In the genomic region with DNA sequence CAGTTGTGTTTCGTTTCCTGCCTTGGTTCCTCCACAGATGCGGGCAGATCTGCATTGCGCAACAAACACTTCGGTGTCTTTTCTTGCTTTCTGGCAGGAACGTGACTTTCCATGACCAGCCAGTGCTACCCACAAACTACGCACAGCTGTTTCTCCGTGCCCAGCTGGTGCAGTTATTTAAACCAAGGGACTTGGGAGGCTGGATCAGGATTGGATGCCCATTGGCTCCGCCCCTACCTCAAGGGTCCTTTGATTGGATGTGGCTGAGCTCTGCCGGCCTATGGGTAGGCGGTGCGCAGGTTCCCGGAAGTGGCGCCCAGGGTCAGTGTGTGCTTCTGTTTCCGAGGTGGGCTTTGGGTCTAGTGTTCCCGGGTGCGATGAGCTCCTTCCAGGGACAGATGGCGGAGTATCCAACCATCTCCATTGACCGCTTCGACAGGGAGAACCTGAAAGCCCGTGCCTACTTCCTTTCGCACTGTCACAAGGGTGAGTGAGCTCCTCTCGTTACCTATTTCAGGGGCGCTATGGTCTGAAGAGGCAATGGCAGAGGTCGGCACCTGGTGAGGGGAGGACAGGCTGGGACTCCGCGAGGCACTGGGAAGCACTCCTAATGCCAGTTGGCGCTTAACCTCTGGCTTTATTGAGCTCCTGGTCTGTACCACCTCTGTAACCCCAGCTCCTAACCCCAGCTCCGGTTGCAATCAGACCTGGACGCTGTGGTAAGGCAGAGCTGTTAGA, we compare ENCODE assay signal across 8 mouse cellular contexts. TPM values are rescaled to one million over a fixed set of nuclear protein-coding genes. Genes with fewer than 3 reads are reported as not detected.
DNase-seq lines count a peak whose midpoint lies in the region; ATAC-seq lines count a peak whose summit lies in the region.

Gene Dclre1c, plus strand, starts transcription at position 291 of the 738 bp plus-strand sequence.

- peak within 1 kb of the TSS; percentile 61 for H3K9ac ChIP-seq in hindbrain, embryonic 15.5 days

- H3K9me3 ChIP-seq in hindbrain, embryonic 15.5 days: no peaks in the 10 kb centered on the region

- 1% methylated on average over 29 of the region's 29 CpGs for WGBS in hindbrain, embryonic 15.5 days

- H3K4me3 ChIP-seq in hindbrain, embryonic 15.5 days: peak within 1 kb of the TSS; percentile 70

- peak; percentile 99 for ATAC-seq in hindbrain, embryonic 15.5 days (ENCODE audit: low FRiP score, low read depth)

- H3K36me3 ChIP-seq in hindbrain, embryonic 15.5 days: 0 out of 2 replicates have a peak, but pooled peaks cover 3% of the 10 kb centered on the region

- peak; percentile 94 for DNase-seq in R1 (ENCODE audit: low read depth, low spot score)
- peak; percentile 82 to 87 for DNase-seq in cerebellum, postnatal 25 days
- DNase-seq in frontal cortex, postnatal 25 days (ENCODE audit: low spot score in 2 of 2): peak; percentile 75 to 82
- peak; percentile 92 for DNase-seq in left cerebral cortex, adult 11 months (ENCODE audit: low spot score)
- DNase-seq in lung, postnatal 4 days: peak; percentile 92 to 93
- peak; percentile 81 for DNase-seq in retina, postnatal 7 days (ENCODE audit: low read depth, low spot score)
- DNase-seq in urinary bladder, adult 2 months (ENCODE audit: low spot score): peak; percentile 75

- 0 out of 2 replicates have a peak within 1 kb of the TSS, but pooled peaks have one; percentile 31 for H3K27ac ChIP-seq in hindbrain, embryonic 15.5 days (replicated peaks)

- H3K27me3 ChIP-seq in hindbrain, embryonic 15.5 days: no peaks in the 10 kb centered on the region

- peaks cover 16% of the 10 kb centered on the region for H3K4me1 ChIP-seq in hindbrain, embryonic 15.5 days (replicated peaks)

- peak within 1 kb of the TSS; percentile 93 for H3K4me2 ChIP-seq in hindbrain, embryonic 15.5 days

RNA-seq across cellular contexts. Expression of gene Dclre1c, which starts in this region (rescaled TPM):
- 8.1 and 8.2 TPM in 2 replicates for polyA plus RNA-seq in hindbrain, embryonic 15.5 days (2015; fragmentation: Nextera tagmentation; extraction: Ambion mirVana)
- polyA plus RNA-seq in urinary bladder, adult 2 months (2012; rRNA removed): 9.7 and 11.9 TPM in 2 replicates

Comparison
In these comparisons a context has a peak if more than half of its experiments do, and no peak if none do; other contexts are left out.
1. Peak in every context shown above with its lines: DNase-seq, ATAC-seq, H3K4me3 ChIP-seq and H3K27ac ChIP-seq.